Mouse (Mus musculus) ES-Bruce4 (cell line): ENCODE measurements at regions not wholly inside any gene's neighbourhood (a gene's known extent, or its start where the extent isn't known, plus 50 kb on each side); places are given as distances from the start of the nearest gene placed in this dataset.

ENCODE experiments used
- H3K27ac ChIP-seq: 2 replicates; pipeline ENCODE4 v1.5.1; 2012; ENCODE audit warnings: low read length, inconsistent platforms; ENCODE audit not compliant: insufficient read depth
- H3K27me3 ChIP-seq: 2 replicates; pipeline ENCODE4 v1.6.1; 2012; ENCODE audit warnings: mild to moderate bottlenecking, low read length, inconsistent platforms; ENCODE audit not compliant: control insufficient read depth, poor library complexity, insufficient read depth, severe bottlenecking
- H3K36me3 ChIP-seq: 2 replicates; pipeline ENCODE4 v1.6.1; 2012; ENCODE audit warnings: inconsistent platforms, mild to moderate bottlenecking, low read length, moderate library complexity; ENCODE audit not compliant: control insufficient read depth, poor library complexity, insufficient read depth, severe bottlenecking
- H3K4me1 ChIP-seq: one replicate; pipeline ENCODE4 v1.8.1; 2011; ENCODE audit warnings: low read length; ENCODE audit not compliant: control insufficient read depth, insufficient read depth
- H3K4me3 ChIP-seq: 2 replicates; pipeline ENCODE4 v1.5.1; 2011; ENCODE audit warnings: low read depth, mild to moderate bottlenecking, low read length
- H3K9ac ChIP-seq: 2 replicates; pipeline ENCODE4 v1.6.1; 2012; ENCODE audit warnings: low read depth, mild to moderate bottlenecking, inconsistent platforms; ENCODE audit not compliant: poor library complexity, severe bottlenecking
- H3K9me3 ChIP-seq: replicated peaks from 2 replicates; pipeline ENCODE4 v1.6.1; 2012; ENCODE audit warnings: mild to moderate bottlenecking, low read length, inconsistent platforms; ENCODE audit not compliant: control insufficient read depth, poor library complexity, insufficient read depth, severe bottlenecking
- CTCF ChIP-seq: IDR thresholded peaks from one replicate; pipeline ENCODE4 v1.8.1; 2011; ENCODE audit warnings: low read depth, low read length
- EP300 ChIP-seq: IDR thresholded peaks from 2 replicates; pipeline ENCODE4 v1.6.1; 2011; ENCODE audit warnings: low read depth, low read length; ENCODE audit not compliant: insufficient read depth
- POLR2A ChIP-seq: IDR thresholded peaks from one replicate; pipeline ENCODE4 v1.8.1; 2011; ENCODE audit warnings: low read length; ENCODE audit not compliant: insufficient read depth

DNA sequence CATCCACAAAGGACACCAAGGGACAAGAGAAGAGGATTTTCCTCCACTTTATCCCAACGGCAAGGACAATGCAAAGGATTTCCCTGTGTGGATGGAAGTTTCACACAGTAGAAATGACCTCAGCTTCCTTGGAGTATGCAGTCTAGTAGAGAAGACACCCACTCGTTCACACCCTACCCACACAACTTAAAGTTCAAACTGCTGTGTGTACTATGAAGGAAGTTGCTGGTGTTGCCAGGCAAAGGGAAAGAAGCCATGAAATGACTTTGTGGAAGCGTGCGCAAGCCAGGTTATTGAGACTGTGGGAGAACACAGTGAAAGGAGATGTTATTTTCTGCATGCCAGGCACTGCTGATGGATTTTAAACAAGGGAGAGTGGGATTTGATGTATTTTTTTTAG lies 527.3 kb downstream of the Zfp536 start:
- no peak overlapping the region for H3K4me3 ChIP-seq
- no peaks in the 10 kb centered on the region; the same call in 1 of the 2 replicates for H3K27me3 ChIP-seq
- no peaks in the 10 kb centered on the region for H3K36me3 ChIP-seq
- no peak overlapping the region for H3K9ac ChIP-seq
- no peaks in the 10 kb centered on the region for H3K4me1 ChIP-seq
- no peaks in the 10 kb centered on the region for H3K9me3 ChIP-seq
- TF ChIP-seq CTCF (no peak), EP300 (no peak), POLR2A (no peak)
- H3K27ac ChIP-seq, result no peak overlapping the region

DNA sequence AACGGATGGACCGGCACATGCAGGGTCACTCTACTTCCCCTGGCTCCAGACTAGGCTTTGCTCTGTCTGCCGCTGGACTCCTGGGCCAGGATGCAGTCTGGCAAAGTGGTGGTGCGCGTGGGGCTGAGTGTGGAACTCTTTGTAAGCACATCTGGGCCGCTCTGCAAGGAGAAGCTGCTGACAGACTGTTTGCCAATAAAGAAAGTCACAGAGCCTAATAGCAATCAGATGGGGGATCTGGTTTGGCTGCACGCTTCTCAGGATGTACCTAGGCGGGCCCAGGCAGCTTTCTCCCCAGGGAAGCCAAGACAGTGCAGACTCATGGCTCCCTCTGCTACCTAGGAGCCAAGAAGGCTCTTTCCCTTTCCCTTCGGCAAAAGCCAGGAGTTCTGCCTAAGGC lies 519.0 kb downstream of the Zfp536 start:
- Histone ChIP-seq H3K27me3 (no peaks in the 10 kb centered on the region), H3K4me1 (no peaks in the 10 kb centered on the region), H3K36me3 (no peaks in the 10 kb centered on the region), H3K9ac (no peak overlapping the region), H3K4me3 (no peak overlapping the region), H3K27ac (no peak overlapping the region), H3K9me3 (no peaks in the 10 kb centered on the region; the same call in 1 of the 2 replicates)
- TF ChIP-seq CTCF (no peak), POLR2A (no peak), EP300 (no peak)

DNA sequence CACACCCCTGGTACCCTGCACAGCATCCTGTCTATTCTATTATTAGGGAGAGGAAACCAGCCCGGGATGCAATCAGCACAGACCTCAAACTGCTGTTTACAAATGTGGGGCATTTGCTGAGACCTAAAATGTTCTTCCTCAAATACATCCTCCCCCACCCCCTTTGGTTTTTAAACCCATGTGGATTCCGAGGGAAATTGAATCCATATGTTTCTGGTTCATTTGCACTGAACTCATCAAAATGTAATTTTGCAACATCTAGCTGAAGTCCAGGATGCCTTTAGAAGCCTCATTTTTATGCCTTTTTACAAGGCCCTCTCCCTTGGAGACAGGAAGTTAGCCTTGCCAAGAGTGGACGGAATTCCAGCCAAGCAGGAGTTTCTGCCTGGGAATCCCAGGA lies 517.6 kb downstream of the Zfp536 start:
- no peak overlapping the region for H3K9ac ChIP-seq
- TF ChIP-seq POLR2A, result no peak
- TF ChIP-seq EP300, result no peak
- no peak for TF ChIP-seq CTCF
- no peaks in the 10 kb centered on the region for H3K27me3 ChIP-seq
- no peaks in the 10 kb centered on the region; the same call in 1 of the 2 replicates for H3K9me3 ChIP-seq
- H3K4me1 ChIP-seq, result no peaks in the 10 kb centered on the region
- no peak overlapping the region for H3K27ac ChIP-seq
- no peaks in the 10 kb centered on the region for H3K36me3 ChIP-seq
- no peak overlapping the region for H3K4me3 ChIP-seq

DNA sequence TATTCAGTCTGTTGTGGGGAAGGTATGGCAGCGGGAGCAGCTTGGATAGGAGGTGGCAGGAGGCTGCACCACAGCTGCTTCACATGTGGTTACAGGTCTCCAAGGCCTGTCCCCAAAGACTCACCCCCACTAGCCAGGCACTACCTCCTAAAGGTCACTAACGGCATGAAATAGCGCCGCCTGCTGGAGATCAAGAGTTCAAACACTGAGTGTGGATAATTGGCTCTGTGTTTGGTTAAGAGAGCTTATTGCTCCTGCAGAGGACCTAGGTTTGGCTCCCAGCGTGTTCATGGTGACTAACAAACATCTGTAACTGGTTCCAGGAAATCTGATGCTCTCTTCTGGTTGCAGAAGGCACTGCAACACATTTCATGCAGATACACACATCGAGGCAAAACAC lies 514.1 kb downstream of the Zfp536 start:
- Histone ChIP-seq H3K36me3 (no peaks in the 10 kb centered on the region), H3K4me3 (no peak overlapping the region), H3K4me1 (no peaks in the 10 kb centered on the region), H3K9me3 (no peaks in the 10 kb centered on the region; the same call in 1 of the 2 replicates), H3K9ac (no peak overlapping the region), H3K27ac (no peak overlapping the region), H3K27me3 (no peaks in the 10 kb centered on the region)
- no peak for TF ChIP-seq POLR2A
- peak; percentile 53 for TF ChIP-seq CTCF
- TF ChIP-seq EP300, result no peak

DNA sequence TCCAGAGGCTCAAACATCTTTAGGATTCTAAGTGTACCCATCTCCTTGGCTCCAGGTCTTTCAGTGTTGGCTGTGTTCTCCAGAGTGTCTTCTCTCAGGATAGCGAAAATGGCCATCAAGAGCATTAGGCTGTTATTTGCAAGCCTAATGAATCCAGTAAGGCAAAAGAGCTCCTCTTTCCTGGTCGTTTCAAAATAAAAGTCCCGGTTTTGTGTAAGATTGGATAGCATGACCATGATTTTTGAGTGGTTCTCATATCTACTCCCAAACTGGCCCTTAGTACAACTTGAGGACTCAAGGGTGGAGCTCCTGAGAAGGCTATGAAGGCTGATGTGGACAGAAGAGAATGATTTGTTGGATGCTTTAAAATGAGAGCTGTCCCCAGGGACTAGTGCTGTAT lies 510.6 kb downstream of the Zfp536 start:
- no peaks in the 10 kb centered on the region for H3K9me3 ChIP-seq
- no peak overlapping the region for H3K27ac ChIP-seq
- no peak for TF ChIP-seq EP300
- no peak for TF ChIP-seq CTCF
- no peak for TF ChIP-seq POLR2A
- no peaks in the 10 kb centered on the region for H3K4me1 ChIP-seq
- no peaks in the 10 kb centered on the region for H3K27me3 ChIP-seq
- no peak overlapping the region for H3K4me3 ChIP-seq
- no peak overlapping the region for H3K9ac ChIP-seq
- no peaks in the 10 kb centered on the region for H3K36me3 ChIP-seq

DNA sequence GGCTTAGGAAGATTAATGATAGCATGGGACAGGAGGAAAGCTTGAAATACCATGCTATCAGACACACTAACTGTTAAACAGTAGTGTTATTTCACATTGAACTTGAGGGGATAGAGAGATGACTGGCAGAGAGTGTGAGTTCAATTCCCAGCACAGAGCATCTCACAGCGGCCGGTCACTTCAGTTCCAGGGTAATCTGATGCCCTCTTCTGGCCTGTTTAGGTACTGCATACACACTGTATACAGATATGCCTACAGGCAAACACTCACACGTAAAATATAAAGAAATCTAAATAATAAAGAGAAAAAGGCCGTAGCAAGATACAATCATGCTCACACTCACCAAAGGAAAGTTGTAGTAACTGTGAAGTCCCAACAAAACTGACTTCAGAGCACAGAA lies 506.0 kb downstream of the Zfp536 start:
- no peak overlapping the region for H3K4me3 ChIP-seq
- no peaks in the 10 kb centered on the region for H3K36me3 ChIP-seq
- peaks cover 5% of the 10 kb centered on the region for H3K9me3 ChIP-seq
- no peak overlapping the region for H3K27ac ChIP-seq
- H3K4me1 ChIP-seq, result no peaks in the 10 kb centered on the region
- no peak overlapping the region for H3K9ac ChIP-seq
- no peak for TF ChIP-seq EP300
- TF ChIP-seq POLR2A, result no peak
- TF ChIP-seq CTCF, result peak; percentile 51
- H3K27me3 ChIP-seq, result no peaks in the 10 kb centered on the region
